Mouse (Mus musculus) hindbrain, embryonic 11.5 days (tissue): ENCODE data around the gene Zfp217. TPM values are rescaled to one million over a fixed set of nuclear protein-coding genes. Genes with fewer than 3 reads are reported as not detected.

ENCODE experiments used
- ATAC-seq: fragments of 200-750 bp; cut with Nextera tagmentation; 2 replicates; pipeline ENCODE4 v1.8.0; 2017; ENCODE audit warnings: mild to moderate bottlenecking, moderate TSS enrichment, moderate library complexity; ENCODE audit not compliant: low FRiP score
- DNase-seq: peaks from one replicate; pipeline ENCODE4 v3.0.0-alpha.2; 2015; ENCODE audit warnings: low spot score
- H3K27ac ChIP-seq: fragments of 300-500 bp; sonication (generic); 2 replicates; pipeline ENCODE4 v1.5.1; 2014; ENCODE audit warnings: mild to moderate bottlenecking, low read depth, low read length
- H3K27me3 ChIP-seq: fragments of 300-500 bp; sonication (generic); 2 replicates; pipeline ENCODE4 v1.6.1; 2014; ENCODE audit warnings: mild to moderate bottlenecking, low read length, moderate library complexity, mixed read lengths; ENCODE audit not compliant: control insufficient read depth, insufficient read depth
- H3K36me3 ChIP-seq: fragments of 300-500 bp; sonication (generic); 2 replicates; pipeline ENCODE4 v1.6.1; 2014; ENCODE audit warnings: mild to moderate bottlenecking, low read length, moderate library complexity, mixed read lengths; ENCODE audit not compliant: control insufficient read depth, insufficient read depth
- H3K4me1 ChIP-seq: fragments of 300-500 bp; sonication (generic); replicated peaks from 2 replicates; pipeline ENCODE4 v1.6.1; 2014; ENCODE audit warnings: low read length, mixed read lengths; ENCODE audit not compliant: control insufficient read depth, insufficient read depth
- H3K4me2 ChIP-seq: fragments of 300-500 bp; sonication (generic); replicated peaks from 2 replicates; pipeline ENCODE4 v1.6.1; 2014; ENCODE audit warnings: mild to moderate bottlenecking, low read depth, low read length
- H3K4me3 ChIP-seq: fragments of 300-500 bp; sonication (generic); 2 replicates; pipeline ENCODE4 v1.5.1; 2014; ENCODE audit warnings: low read depth, low read length
- H3K9ac ChIP-seq: fragments of 300-500 bp; sonication (generic); 2 replicates; pipeline ENCODE4 v1.6.1; 2014; ENCODE audit warnings: low read depth, low read length
- H3K9me3 ChIP-seq: fragments of 300-500 bp; sonication (generic); 2 replicates; pipeline ENCODE4 v1.6.1; 2016; ENCODE audit warnings: low read length; ENCODE audit not compliant: control insufficient read depth
- WGBS: fragments of 180-500 bp; shearing (Covaris S2); extraction: QIAGEN DNeasy Blood & Tissue Kit; methylation state at CpG from one replicate; pipeline ENCODE4 v1.1.7; 2014; 5-methylcytosine and 5-hydroxymethylcytosine counted together
- polyA plus RNA-seq: library from polyadenylated mRNA; unstranded; fragments of >200 nt; fragmentation: Nextera tagmentation; extraction: Ambion mirVana; gene quantifications from 2 replicates; pipeline ENCODE4 v1.2.1, GENCODE M21; 2014

Gene Zfp217
- 3.2 and 4.8 TPM in 2 replicates for polyA plus RNA-seq

DNA sequence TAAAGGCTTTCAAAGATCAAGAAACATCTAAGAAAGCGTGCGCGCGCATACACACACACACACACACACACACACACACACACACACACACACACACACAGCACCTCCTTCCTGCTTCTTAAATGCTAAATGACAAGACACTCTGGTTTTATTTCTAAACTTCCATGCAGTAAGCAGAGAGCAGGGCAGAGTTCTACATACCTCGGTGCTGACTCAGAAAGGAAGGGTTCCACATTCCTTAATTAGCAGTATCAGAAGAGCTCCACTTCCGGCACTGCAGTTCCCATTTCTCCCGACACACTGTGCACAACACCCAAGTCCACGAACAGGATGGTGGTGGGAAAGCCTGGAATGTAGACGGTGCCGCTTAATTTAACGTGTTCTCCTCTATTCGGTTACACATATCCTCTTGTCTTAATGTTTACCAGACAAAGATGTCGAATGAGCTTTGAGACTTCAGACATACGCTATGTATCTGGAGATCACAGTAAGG is at the start of gene Zfp217:
TSS of gene Zfp217 (minus strand) at position 443 of the 493 bp plus-strand sequence.
- ATAC-seq = no peak
- Histone ChIP-seq H3K36me3 (no peaks in the 10 kb centered on the region), H3K4me2 (no peak within 1 kb of the TSS), H3K4me1 (no peaks in the 10 kb centered on the region), H3K9ac (no peak within 1 kb of the TSS), H3K4me3 (no peak within 1 kb of the TSS), H3K9me3 (no peaks in the 10 kb centered on the region), H3K27me3 (no peaks in the 10 kb centered on the region), H3K27ac (no peak within 1 kb of the TSS)
- 78% methylated on average over 14 of the region's 14 CpGs for WGBS
- DNase-seq = no peak

- H3K4me3 ChIP-seq = no peak overlapping the region
- H3K27me3 ChIP-seq = no peaks in the 10 kb centered on the region
- no peak overlapping the region for H3K27ac ChIP-seq
- H3K9me3 ChIP-seq = no peaks in the 10 kb centered on the region
- 91% methylated on average over 13 of the region's 13 CpGs for WGBS
- no peak overlapping the region for H3K4me2 ChIP-seq
- H3K9ac ChIP-seq = no peak overlapping the region
- no peaks in the 10 kb centered on the region for H3K36me3 ChIP-seq
- H3K4me1 ChIP-seq = 0 out of 2 replicates have a peak, but pooled peaks cover 2% of the 10 kb centered on the region
- ATAC-seq (no peak), DNase-seq (no peak)
These were observed 47.7 kb upstream of the Zfp217 start for GRCm38 (mm10) chr2:170195542-170196089.

DNA sequence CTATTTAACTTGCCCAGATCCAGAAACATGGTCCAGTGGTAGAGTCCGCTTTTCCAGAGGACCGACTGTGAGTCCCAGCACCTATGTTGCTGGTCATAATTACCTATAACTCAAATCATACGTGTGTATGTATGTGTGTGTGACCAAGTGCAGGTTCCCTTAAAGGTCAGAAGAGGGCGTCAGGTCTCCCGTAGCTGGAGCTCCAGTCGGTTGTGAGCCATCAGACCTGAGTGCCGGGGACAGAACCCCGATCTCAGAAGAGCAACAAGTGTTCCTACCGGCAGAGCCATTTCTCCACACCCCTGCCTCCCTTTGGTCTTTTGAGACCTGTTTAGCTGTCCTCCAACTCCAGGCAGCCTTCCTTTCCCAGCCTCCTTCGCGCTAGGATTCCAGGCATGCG is 46.9 kb upstream of the Zfp217 start:
- Histone ChIP-seq H3K36me3 (no peaks in the 10 kb centered on the region), H3K9me3 (no peaks in the 10 kb centered on the region), H3K27ac (no peak overlapping the region), H3K27me3 (no peaks in the 10 kb centered on the region), H3K4me2 (no peak overlapping the region), H3K4me1 (0 out of 2 replicates have a peak, but pooled peaks cover 2% of the 10 kb centered on the region), H3K9ac (no peak overlapping the region), H3K4me3 (no peak overlapping the region)
- DNase-seq (no peak), ATAC-seq (no peak)
- WGBS = 97% methylated on average over 12 of the region's 12 CpGs

- H3K36me3 ChIP-seq = no peaks in the 10 kb centered on the region
- 0 out of 2 replicates have a peak, but pooled peaks cover 2% of the 10 kb centered on the region for H3K4me1 ChIP-seq
- peak overlapping the region; percentile 29; the same call in 1 of the 2 replicates for H3K9ac ChIP-seq
- no peaks in the 10 kb centered on the region for H3K9me3 ChIP-seq
- H3K4me2 ChIP-seq = peak overlapping the region; percentile 37
- WGBS = 26% methylated on average over 6 of the region's 6 CpGs
- peak overlapping the region; percentile 67 for H3K27ac ChIP-seq
- no peaks in the 10 kb centered on the region for H3K27me3 ChIP-seq
- DNase-seq (no peak), ATAC-seq (peak; percentile 26; the same call in 1 of the 2 replicates)
- no peak overlapping the region for H3K4me3 ChIP-seq
These were observed 45.9 kb upstream of the Zfp217 start for GRCm38 (mm10) chr2:170193850-170194249.

- Histone ChIP-seq H3K9ac (peak overlapping the region; percentile 12; the same call in 1 of the 2 replicates), H3K27ac (peak overlapping the region; percentile 67)
- WGBS = 2% methylated on average over 10 of the region's 10 CpGs
These were observed 45.3 kb upstream of the Zfp217 start for GRCm38 (mm10) chr2:170193211-170193610.

GRCm38 (mm10) chr2:170192731-170193149 is 44.8 kb upstream of the Zfp217 start:
- H3K4me1 ChIP-seq = 0 out of 2 replicates have a peak, but pooled peaks cover 2% of the 10 kb centered on the region
- no peak overlapping the region for H3K4me2 ChIP-seq
- H3K36me3 ChIP-seq = no peaks in the 10 kb centered on the region
- WGBS = 28% methylated on average over 7 of the region's 7 CpGs
- 0 out of 2 replicates have a peak overlapping the region, but pooled peaks have one; percentile 14 for H3K4me3 ChIP-seq
- DNase-seq (peak; percentile 73), ATAC-seq (peak; percentile 88)
- H3K27me3 ChIP-seq = no peaks in the 10 kb centered on the region
- peak overlapping the region; percentile 67 for H3K27ac ChIP-seq
- H3K9me3 ChIP-seq = no peaks in the 10 kb centered on the region
- peak overlapping the region; percentile 24; the same call in 1 of the 2 replicates for H3K9ac ChIP-seq

More at GRCm38 (mm10) chr2:170193211-170193610, 45.3 kb upstream of the Zfp217 start:
- no peaks in the 10 kb centered on the region for H3K36me3 ChIP-seq
- peak; percentile 77 for ATAC-seq
- no peaks in the 10 kb centered on the region for H3K27me3 ChIP-seq
- 0 out of 2 replicates have a peak overlapping the region, but pooled peaks have one; percentile 14 for H3K4me3 ChIP-seq
- H3K4me2 ChIP-seq = peak overlapping the region; percentile 37
- peak; percentile 61 for DNase-seq
- H3K9me3 ChIP-seq = no peaks in the 10 kb centered on the region
- H3K4me1 ChIP-seq = 0 out of 2 replicates have a peak, but pooled peaks cover 2% of the 10 kb centered on the region

- no peak for ATAC-seq
- no peak overlapping the region for H3K4me3 ChIP-seq
- WGBS = 90% methylated on average over 7 of the region's 7 CpGs
These were observed 40.8 kb upstream of the Zfp217 start for GRCm38 (mm10) chr2:170188721-170189120.

GRCm38 (mm10) chr2:170185137-170185837 is 37.4 kb upstream of the Zfp217 start:
- no peak overlapping the region for H3K27ac ChIP-seq
- no peak for ATAC-seq
- H3K27me3 ChIP-seq = no peaks in the 10 kb centered on the region
- no peak for DNase-seq
- H3K36me3 ChIP-seq = no peaks in the 10 kb centered on the region
- H3K9me3 ChIP-seq = no peaks in the 10 kb centered on the region
- WGBS = 73% methylated on average over 4 of the region's 4 CpGs
- no peaks in the 10 kb centered on the region for H3K4me1 ChIP-seq
- H3K4me3 ChIP-seq = no peak overlapping the region
- H3K4me2 ChIP-seq = peak overlapping the region; percentile 45; the same call in 1 of the 2 replicates
- H3K9ac ChIP-seq = no peak overlapping the region

More at GRCm38 (mm10) chr2:170188721-170189120, 40.8 kb upstream of the Zfp217 start:
- Histone ChIP-seq H3K9ac (no peak overlapping the region), H3K27ac (no peak overlapping the region), H3K4me1 (0 out of 2 replicates have a peak, but pooled peaks cover 2% of the 10 kb centered on the region), H3K27me3 (no peaks in the 10 kb centered on the region), H3K36me3 (no peaks in the 10 kb centered on the region), H3K9me3 (no peaks in the 10 kb centered on the region), H3K4me2 (no peak overlapping the region)
- DNase-seq = no peak
